Mouse (Mus musculus) liver (tissue): ENCODE data around the gene Arsb.

ENCODE experiments used
- DNase-seq: peaks from one replicate; pipeline ENCODE4 v3.0.0-alpha.2; 2020; ENCODE audit warnings: mixed read lengths

The Arsb gene

DNA sequence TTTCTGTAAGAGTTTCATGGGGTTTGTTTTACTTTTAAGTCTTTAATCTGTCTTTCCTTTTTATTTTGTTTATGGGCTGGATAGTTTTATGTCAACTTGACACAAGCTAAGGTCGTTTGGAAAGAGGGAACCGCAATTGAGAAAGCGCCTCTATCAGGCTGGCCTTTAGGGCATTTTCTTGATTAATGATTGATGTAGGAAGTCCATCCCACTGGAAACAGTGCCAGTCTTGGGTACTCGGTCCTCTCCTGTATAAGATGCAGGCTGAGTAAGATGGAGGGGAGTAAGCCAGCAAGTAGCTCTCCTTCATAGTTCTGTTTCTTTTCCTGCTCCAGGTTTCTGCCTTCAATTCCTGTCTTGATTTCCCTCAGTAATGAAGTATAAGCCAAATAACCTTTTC is 76.2 kb downstream of the Arsb start:
- no peak for DNase-seq

DNA sequence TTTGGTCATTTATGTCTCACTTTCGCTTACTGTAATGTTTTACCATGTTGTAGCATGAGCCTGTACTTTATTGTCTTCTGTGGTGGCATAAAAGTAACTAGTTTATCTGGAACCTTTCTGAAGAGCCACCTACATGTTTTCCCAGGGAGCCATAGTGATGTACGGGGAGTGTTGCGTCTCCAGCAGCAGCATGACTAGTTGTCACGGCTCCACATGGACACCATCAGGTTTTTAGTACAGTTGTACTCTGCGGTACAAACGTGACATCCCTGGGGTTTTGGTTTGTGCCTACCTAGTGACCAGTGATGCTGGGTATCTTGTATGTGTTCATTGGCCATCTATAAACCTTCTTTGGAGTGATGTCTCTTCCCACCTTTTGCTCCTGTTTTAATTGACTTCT is 77.2 kb downstream of the Arsb start:
- no peak for DNase-seq

DNA sequence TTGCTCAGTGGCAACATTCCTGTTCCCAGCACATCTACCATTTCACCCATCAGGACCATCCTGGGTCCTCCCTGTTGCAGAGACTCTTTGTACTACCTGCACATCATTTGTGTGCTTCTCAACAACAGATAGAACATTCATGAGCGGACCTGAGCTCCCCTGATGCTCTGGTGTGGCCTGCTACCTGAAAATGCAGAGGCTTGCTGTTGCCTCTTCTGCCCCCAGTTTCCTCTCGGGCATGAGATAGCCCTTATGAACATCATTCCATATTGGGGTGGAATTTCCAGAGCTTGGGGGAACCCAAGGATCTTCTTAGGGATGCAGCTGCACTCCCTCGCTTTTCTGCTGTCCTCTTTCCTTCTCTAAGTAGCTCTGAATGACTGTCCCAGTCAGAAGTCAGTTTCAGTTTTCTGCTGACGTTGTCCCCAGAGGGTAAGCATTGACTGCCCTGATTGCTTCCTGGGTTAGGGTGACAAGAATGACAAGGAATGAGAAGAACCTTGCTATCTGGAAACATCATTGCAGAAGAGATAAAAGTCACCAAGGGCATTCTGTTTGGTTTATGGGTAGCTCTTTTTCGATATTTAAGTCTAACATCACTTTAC is 78.4 kb downstream of the Arsb start:
- DNase-seq: no peak

DNA sequence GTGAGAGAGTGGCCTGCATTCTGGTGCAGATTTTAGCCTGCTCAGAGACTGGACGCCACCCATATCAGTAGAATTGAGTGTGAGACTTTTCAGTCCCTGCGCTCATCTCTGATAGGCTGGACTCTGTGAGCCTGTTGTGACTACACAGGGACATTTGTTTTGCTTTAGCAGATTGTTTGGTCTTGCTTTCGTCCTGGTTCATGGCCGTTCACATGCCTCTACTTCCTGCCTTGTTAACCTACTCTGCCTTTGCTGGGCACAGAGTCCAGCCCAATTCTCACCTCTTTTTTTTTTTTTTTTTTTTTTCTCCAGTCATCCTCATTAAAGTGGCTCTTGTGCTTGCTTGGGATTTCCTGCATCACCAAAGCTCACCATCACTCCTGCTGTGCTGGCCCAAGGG is 79.2 kb downstream of the Arsb start:
- no peak for DNase-seq

DNA sequence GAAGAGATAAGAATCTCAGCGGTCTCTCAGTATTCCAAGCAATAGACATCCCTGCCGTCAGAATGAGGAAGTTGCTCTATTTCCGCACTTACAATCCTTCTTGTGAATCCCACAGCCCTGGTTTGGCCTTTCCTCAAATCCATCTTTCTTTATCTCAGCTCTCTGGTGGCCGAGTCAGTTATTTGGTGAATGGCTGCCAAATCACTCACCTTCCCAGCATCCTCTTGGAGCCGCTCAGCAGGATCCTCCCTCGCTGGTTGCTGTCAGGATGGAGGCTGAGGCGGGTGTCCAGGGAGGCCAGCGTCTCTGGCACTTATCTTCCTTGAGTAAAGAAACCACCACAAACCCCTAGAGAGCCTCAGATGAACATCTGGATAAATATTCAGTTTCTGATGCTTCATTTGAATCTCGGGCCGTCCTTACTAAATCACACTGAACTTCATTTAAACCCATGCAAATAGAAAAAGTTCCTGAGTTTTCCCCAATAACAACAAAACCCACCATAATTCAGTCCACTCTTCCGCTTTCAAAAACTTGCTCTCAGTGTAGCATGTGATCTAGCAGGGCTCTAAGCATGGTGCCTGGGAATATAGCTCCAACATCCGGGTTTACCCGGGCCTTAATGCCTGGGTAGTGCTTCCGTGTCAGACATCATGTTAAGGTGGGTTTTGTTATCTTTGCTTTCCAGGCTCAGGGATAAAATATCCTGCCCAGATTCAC is 81.1 kb downstream of the Arsb start:
- peak; percentile 26 for DNase-seq

DNA sequence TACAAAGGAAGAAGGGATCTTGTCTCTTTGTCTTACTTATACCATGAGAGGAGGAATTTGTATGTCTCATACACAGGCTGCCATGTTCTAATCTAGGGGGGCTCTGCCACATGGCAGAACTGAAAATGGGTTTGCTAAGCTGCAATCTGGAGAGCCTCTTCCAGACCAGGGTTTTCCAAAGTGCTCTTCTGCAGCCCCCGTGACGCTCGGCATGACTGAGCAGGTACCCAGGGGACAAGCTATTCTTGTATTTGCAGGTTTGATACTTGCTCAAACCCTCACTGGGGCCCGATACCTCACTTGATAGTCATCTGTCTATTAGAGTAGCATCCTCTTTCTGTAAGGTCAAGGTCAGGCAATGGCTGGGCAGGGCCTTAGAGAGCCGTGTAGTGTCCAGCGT is 82.3 kb downstream of the Arsb start:
- DNase-seq: no peak

DNA sequence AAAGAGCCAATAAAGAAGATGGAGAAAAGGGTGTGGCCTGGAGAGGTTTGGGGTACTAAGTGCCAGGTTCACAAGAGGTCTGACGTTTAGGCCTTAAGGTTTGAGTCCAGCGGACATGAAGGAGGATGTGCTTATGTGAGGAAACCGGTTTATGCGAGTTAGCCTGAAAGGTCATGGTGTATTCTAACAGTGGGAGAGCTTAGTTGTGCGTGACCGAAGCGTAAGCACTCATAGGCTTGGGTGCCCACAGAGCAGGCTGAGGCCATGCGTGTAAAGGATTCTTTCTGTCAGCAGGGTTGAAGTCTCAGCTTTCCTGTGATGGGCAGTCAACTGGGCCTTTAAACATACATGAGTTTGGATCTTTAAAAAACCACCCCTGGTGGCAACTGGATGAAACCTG is 82.9 kb downstream of the Arsb start:
- no peak for DNase-seq

DNA sequence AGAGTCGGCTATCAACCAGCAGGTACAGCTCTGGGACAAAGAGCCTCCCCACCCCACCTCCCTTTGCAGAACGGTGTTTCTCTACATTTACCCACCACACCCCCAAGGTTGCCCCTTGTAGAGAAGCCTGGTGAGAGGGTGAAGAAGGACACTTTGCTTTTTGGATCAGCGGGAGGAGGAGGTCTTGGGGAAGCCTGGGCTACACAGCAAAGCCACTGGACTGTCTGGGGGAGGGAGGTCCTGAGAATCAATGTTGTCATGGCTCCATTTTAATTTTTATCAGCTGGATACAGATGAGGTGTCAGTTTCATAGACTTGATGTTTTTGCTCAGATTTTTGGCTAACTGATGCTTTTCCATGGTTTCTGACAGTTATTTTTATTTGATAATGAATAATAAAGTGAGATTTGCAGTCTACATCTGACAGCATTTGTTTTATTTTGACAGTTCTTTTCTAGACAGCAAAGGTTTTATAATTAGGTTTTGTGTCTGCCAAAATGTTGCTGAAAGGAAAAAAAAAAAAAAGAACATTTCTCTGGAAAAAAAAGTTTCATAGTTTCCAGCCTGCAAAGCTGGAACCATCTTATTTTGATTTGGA is 83.6 kb downstream of the Arsb start:
- DNase-seq: no peak

DNA sequence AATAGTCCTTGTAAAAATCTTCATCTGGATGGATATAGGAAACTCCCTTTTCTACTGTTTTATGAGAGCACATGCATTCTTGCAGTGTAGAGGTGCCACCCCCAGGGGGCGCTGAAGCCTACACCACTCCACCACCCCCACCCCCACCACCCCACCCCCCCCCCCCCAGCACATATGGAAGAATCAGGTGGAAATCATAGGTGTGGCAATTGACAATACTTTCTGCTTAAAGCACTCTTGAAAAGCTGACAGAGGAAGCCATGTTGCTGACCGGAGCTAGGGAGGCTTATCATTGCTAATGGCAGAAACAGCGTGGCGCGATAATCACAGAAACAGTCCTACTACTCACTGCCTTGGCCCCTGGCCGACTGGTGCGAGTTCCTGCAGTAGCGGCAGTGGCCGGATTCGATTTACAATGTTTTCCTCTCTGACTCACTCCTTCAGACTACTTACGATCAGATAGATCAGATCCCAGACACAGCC is 84.3 kb downstream of the Arsb start:
- peak; percentile 55 for DNase-seq

DNA sequence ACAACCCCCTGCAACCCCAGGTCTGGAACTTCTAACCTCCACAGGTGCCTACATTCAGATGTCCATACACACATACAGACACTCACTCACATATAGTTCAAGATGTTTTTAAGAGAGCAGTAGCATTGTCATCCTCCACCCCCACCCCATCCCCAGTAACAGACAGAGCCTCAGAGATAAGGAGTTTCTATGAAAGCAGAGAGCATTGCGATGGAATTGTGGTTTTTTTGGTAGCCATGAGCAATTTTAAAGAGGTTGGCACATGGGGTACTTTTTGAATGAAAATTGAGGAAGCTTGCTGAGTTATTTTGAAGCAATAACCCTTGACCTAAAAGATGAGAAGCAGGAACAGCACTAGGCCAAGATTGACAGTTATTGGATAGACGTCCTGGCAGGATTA is 89.8 kb downstream of the Arsb start:
- peak; percentile 23 for DNase-seq

DNA sequence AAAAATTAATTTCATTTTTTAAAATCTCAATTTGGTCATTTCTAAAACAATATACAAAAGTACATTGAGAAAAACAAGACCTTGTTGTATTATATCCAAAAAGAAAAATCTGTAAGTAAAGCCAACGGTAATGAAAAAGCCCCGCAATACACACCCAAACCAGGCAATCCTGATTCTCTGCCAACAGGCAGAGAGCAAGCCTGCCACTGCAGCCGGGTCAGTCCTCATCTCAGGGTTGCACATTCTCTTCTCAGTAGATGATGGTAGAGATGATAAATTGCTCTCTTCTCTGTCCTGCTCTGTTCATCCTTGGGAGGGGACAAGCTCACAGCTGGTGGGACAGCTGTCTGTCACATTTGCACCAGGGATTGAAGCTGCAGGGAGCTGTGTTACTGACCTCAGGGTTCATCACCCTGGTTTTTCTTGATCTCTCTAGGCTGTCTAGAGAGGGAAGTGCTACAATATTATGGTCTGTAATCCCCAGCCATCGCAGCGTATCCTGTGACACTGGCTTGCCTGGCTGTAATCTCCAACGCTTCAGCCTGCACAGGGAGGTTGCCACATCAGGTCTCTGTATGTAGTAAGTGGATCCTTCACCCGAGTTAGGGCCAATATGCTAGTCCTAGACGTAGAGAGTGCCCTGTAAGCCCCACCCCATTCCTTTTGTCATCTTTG is 92.8 kb downstream of the Arsb start:
- DNase-seq: no peak

DNA sequence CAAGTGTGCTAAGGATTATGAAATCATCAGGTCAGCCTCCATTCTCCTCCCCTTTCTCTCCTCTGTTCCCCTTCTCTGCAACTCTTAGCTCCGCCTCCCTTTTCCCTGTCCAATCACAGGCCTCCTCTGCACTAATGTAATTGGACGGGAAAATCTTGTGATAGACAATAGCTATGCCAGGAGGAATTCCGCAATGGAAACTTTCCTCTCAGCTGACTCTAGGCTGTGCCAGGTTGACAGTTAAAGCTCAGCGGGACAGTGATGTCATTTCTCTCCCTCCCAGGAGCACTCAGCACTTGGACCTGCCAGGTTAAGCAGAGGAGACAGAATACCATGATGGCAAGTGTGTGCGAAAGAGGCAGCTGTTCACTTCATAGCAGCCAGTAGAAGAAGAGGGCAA is 95.2 kb downstream of the Arsb start:
- DNase-seq: no peak

DNA sequence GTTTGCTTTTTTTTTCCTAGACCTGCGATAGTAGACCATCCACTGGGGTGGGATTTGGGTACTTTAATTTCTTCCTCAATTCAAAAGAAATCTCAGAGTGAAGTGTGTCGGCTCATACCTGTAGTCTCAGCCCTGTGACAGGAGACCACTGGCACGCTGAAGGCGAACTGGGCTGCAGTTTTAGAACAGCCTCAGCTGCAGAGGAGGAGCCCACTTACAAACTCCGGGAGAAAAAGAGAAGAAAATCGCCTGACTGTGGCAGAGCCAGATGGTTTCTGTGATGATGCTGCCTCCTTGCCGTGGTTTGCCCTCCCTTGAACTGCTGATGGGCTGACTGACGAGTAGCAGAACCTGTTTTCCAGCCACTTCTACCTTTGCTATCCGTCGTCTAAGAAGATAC is 100.3 kb downstream of the Arsb start:
- DNase-seq: no peak

DNA sequence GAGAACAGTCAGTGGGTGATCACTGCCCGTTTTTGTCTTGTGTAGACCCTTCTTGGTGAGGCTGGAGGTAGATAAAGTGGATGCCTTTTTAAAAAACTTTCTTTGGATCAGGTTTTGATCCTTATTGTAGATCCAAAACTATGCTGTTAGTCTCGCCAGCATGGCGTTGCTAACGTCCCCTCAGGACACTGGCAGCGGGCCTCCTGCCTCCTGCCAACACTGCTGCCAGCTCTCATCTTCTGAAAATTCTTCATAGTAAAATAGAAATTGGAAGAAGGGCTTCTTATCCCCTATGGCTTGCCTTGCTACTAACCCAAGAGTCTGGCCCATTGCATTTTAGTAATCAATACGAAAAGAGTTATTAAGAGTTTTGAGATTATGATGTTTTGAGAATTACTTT is 101.2 kb downstream of the Arsb start:
- no peak for DNase-seq

DNA sequence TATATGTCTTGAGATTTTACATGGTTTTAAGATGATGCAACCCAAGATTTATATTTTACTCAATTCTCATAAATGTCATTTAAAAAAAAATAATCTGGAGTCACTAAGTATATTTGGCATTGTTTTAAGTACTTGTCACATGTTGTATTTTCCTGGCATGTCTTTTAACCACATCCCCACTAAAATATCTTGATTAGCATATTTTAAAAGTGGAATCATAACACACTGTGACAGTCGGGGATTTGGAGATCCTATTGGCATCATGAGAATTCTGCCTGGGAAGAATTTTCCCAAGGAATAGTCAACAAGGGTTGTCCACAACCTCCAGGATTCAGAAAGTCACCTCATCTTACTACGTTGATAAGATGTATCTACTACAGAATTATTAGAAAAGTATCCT is 106.5 kb downstream of the Arsb start:
- no peak for DNase-seq

DNA sequence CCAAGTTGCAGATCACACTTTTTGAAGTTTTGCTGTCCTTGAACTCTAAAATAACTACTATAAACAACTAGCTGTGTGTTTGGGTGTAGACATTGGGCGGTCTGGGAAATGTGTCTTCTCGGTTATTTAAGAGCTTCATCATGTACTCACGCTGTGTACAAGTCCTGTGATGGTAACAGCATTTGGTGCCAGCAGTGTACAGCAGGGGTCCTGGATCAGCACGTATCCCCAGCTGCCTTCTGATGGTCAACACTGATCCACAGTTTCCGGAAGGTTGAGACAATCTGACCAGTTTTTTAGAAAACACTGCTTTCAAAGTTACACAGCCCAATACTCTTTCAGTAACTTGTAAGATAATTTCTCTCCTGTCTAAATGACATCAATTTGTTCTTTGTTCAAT is 108.0 kb downstream of the Arsb start:
- DNase-seq: no peak

DNA sequence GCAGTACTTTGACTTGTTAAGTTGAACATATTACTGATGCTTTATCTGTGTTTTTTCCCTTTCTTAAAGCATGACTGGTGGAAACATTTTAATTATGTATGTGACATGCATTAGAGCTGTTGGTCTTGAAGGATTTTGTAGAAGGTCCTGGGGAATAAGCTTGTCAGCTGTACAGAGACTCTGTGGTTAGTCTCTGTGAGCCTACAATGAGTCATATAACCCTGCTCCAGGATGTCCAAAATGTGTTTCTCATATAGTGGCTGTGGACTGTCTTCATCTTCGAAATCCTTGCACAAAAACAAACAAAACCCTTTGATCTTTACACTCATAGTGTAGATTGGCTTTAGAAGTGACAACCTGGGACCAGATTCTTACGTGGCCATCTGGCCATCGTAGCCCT is 110.7 kb downstream of the Arsb start:
- no peak for DNase-seq

DNA sequence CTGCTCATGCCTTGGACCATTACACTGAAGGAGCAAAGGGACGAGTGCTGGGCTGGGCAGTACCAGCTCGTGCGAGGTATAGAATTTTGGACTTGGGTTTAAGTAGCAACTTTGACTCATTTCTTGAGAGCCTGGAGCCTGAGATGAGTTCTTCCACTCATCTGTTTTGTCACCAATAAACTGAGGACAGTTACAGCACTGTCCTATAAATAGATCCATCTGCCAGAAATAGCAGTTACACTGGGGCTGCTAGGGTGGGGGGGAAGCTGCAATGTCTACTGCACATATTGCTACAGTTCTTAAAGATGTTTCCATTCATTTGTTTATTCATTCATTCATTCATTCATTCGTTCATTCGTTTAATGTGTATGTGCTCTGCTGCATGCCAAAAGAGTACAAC is 115.6 kb downstream of the Arsb start:
- no peak for DNase-seq

DNA sequence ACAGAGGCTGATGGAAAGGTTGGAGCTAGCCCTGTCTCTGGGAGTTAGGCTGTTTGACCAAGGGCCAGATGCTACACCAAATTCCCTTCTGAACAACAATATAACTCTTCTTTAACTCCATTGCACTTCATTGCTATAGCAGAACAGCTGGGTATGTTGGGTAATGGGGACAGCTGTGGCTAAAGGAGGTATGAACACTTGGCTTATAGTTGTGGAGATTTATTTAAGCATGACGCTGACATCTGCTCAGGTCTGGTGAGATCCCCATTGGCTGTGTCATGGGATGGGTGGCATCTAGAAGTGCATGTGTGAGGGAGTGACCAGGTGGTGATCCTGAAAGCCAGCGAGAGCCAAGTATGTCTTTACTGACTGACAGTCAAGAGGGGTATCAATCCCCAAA is 116.8 kb downstream of the Arsb start:
- no peak for DNase-seq

DNA sequence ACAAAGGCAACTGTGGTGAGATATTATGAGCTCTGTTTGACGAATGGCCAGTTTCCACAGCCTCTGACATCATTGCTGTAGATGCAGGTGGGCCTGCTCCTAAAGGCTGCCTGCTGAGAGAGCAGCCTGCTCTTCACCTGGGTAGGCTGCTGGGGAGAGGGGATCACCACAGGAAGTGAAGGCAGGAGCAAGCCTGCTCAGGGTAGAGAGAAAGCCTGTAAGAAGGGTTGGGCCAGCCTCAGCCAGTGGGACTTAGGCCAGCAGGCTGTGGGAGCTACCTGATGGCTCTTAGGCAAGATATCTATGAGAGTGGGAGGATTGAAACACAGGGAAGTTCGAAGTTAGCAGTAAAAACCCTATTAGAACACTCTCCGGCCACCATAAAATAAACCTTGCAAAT is 117.5 kb downstream of the Arsb start:
- DNase-seq: no peak

DNA sequence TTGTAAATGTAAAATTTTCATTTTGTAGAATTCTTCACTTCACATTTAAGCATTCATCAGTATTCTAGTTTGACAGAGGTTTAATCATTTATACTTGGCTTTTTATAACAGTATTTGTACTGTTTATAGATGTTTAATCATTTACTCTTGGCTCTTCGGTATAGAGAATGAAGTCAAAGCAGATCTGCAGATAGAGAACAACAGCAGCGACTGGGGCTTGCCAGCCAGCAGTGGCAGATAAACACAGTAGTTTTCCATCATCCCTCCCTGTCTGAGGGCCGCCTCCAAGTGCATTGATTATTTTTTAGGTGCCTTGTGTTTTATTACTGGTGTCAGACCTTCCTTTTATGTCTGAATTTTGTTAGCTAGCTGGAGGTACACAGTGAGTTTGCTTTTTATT is 118.6 kb downstream of the Arsb start:
- no peak for DNase-seq

DNA sequence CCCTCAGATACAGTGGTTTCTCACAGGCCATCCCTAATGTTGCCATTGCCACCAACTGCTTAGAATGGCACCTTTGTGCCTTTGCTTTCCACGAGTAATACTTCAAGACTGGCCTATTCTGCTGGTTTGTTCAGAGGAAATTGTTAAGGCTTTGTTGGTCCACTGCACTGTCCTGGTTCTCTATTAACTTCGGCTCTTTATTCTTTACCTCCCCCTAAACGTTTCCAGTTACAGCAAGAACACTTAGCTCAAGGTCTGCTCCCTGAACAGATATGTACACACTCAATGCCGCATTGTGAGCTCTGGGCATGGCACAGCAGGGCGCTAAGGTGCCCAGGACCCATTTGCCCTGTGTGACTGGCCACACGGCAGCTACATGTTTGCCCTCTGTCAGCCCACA is 119.8 kb downstream of the Arsb start:
- DNase-seq: no peak

DNA sequence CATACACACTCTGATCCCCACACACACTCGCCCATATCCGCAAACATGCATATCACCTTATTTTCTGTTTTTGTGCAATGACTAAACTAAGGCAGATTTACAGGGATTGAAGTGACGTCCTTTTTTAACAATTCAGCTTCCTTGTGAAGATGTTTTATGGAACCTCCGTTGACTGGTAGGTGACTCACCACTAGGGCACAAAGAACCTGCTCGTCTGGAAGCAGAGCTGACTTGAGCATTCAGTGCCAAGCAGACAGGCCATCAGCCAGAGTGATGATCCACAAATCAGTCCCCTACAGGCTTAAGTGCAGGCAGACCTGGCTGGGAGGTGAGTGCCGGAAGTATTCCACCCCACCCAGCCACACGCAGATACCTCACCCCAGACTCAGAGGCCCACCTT is 120.7 kb downstream of the Arsb start:
- DNase-seq: no peak

DNA sequence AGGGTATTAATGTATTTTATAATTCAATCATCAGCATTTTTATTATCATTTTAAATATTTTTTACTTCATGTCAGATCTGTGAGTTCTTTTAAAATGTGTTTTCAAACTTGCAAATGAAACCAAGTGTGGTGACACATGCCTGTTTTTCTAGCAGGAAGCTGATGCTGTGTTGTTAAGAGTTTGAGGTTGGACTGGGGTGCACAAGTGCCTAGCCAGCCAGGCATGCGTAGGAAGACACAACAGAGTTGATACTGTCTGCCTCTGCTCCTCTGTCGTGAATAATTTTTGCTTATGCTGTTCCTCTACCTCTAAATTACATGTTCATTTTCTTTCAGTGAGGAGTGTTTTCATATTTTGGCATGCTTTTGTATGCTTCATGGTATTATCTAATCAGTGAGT is 122.7 kb downstream of the Arsb start:
- no peak for DNase-seq
